Mouse (Mus musculus) hindlimb bud, embryonic 11.5 days (tissue): ENCODE data around the gene Tceanc2.

ENCODE experiments used
- DNase-seq: peaks from one replicate; pipeline ENCODE4 v3.0.0-alpha.2; 2012; ENCODE audit warnings: low read depth, low spot score; ENCODE audit errors: extremely low spot score

The Tceanc2 gene

DNA sequence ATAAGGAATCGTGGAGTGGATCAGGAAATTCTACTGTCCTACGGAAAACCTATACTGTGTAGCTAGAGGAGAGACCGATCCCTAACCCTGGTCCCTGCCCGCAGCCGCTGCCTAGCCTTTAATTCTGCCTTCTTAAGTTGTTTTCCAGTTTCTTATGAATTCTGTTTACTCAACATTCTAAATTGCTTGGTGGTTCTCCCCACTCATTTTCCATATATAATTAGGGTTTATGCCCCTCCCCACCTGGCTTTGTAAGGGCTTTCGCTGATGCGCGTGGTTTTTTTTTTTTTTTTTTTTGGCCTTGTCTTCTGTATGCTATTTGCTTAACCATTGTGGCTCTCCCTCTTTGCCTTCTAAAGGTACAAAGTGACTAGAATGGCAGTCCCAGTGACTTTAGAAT, 645 bp upstream of the Tceanc2 start:
- no peak for DNase-seq

DNA sequence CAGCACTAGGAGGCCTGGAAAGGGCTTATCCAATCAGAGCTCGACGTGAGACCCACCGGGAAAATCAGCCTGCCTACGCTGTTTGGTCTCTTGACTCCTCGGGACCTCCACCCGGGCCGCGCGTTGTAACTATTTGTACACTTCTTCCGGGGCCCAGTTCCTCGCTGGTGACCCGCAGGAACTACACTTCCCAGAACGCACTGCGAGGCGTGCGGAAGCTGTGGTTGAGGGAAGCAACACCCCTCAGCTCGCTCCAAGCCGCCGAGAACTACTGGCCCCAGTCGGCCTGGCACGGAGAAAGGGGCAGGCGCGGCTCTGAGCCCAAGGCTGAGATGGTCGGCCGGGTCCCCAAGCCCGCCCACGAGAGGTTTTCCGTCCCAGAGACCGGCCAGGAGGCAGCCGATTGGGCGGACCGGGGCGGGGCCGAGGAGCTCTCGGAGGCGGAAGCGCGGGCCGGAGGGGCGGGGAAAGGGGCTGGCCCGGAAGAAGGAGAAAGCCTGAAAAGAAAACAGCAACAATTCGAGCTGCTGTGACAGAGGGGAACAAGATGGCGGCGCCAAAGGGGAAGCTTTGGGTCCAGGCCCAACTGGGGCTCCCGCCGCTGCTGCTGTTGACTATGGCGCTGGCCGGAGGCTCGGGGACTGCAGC, 610 bp downstream of the Tceanc2 start, which contains the start of gene Tmem59:
Gene Tmem59, plus strand, starts transcription at position 218 of the 648 bp plus-strand sequence.
- peak; percentile 71 for DNase-seq

DNA sequence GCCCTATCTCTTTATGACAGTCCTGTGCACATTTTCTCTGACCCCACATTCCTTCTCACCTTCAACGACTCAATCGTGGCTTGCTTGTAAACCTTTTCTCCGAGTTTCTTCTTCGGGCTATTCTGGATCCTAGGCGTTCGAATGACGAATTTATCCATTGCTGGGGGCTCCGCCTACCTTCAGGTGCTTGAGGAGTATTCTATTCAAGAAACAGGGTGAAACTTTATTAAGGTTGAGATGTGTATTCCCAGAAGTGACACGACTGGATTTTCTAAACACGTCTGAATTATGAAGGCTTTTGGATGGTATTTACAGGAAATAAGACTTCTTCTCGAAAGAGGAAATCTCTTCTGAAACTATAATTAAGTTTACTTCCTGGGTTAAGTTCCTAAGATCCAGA, 1.4 kb downstream of the Tceanc2 start:
- no peak for DNase-seq

DNA sequence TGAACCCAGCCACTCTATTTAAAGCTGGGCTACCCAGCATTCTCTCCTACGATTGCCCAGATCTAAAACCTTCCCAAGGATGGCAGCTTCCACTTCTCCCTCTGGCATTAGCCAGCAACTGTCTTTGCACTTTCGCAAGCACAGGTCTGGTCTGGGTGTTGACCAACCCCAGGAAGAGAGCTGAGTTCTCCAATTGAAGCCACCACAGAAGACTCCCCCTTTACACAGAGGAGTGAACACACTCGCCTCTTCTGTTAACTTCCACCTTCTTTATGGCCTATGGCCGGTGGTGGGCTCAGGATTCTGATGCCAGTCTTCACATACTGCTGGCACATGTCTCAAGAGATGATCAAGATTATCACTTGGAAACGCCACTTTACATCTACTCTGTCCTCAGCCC, 11.1 kb downstream of the Tceanc2 start:
- no peak for DNase-seq

DNA sequence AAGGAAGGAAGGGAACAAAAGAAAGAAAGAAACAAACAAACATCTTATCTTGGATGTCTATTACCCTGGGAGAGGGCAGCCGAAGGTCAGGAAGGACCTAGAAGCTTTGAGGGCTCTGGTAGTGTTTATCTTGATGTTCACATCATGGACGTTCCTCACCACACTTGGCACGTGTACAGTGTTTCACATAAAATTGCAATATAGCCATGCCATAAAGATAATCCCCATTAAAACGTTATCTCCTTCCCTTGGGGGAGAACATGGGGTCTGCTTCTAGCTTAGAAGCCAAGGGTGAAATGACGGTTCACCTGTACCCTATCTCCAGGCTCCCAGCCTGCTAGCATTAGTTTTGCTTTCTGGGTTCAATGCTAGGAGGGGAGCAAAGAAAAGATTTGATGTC, 12.2 kb downstream of the Tceanc2 start:
- DNase-seq: no peak

DNA sequence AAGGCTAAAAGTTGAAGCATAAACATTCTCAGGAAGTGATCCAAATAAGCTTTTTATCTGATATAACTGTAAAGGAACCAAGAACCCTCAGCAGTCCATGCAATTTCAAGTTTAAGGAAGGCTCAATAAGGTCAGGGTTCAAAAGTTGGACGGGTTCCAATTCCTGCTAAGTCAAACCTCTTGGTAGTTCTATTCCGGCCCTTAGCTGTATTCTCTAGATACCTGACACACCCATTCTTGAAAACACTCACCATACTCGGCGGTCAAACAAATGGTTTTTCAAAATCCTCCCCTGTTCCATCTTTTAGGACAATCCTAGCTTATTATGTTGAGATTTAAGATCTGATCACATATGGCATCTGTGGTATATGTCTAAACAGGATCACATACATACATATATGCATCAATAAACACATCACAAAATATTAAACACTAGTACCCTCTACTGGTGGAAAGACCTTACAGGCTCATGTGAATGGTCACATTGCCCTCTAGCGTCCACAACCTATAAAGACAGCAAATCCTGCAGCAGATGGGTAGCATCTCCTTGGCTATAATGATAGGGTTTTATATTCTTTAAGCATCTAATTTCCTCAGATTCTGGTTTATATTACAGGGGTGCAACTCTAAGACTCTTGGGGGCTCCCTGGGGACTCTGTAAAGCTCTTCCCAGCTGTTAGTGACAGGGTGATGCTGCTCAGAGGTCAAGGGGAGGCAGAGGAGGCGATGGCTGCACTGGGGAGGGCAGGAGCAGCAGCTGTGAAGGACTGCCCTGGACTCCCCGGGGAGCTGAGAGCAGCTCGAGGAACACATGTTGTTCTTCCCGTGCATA, 14.9 kb downstream of the Tceanc2 start:
- DNase-seq: peak; percentile 68

DNA sequence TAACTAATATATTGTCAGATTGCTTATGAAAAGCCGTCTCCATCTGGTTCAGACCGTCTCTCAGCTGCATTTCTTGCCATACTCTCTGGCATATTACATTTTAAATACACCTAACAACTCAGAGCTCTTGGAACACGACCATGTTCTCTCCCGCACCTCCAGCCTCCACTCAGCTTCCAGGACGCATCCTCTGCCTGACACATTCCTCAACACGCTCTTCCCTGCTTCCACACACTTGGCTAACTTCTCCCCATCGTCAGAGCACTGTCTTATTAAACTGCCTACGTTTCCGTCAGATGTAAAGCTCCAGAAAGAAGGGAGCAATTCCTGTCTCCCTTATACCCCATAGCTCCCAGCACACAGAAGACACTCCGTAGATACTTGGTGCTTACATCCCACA, 15.6 kb downstream of the Tceanc2 start:
- no peak for DNase-seq

DNA sequence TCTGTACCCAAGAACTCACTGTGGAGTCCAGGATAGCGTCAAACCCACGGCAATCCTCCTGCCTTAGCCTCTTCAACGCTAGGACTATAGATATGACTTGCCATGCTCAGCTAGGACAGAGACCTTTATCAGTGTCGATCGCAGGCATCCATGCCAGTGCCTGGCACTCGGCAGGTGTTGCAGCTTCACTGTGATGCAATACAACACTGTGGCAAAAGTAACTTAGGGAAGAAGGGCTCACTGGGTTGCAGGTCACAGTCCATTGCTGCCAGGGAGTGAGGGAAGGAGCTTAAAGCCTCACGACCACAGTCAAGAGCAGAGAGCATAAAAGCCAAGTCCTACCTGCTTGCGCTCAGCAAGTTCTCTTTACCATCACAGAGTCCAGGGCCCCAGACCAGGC, 18.7 kb downstream of the Tceanc2 start:
- DNase-seq: no peak

DNA sequence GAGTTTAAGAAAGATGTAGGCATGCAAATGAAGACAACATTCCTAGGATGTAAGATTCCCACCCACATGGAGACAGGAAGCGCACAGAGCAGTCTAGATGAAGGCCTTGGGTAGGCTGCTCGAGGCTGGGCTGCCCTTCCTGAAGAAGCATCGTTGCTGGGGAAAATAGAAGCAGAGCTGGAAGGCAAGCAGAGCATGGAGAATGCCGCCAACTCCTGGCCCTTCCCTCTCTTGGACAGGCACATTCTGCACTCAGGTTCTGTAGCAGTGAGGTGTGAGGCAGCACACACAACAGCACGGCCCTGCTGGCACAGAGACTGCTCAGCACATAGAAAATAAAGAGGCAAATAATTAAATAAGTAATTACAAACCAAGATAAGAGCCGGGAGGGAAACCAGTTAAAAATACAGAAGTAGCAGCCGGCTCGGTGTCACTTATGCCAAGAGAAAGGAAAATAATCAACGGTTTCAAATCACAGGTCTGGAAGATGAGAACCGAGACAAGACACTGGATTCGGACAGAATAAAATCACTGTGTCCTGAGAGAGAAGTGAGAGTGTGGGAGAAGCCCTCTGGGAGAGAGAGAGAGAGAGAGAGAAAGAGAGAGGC, 19.6 kb downstream of the Tceanc2 start:
- no peak for DNase-seq

DNA sequence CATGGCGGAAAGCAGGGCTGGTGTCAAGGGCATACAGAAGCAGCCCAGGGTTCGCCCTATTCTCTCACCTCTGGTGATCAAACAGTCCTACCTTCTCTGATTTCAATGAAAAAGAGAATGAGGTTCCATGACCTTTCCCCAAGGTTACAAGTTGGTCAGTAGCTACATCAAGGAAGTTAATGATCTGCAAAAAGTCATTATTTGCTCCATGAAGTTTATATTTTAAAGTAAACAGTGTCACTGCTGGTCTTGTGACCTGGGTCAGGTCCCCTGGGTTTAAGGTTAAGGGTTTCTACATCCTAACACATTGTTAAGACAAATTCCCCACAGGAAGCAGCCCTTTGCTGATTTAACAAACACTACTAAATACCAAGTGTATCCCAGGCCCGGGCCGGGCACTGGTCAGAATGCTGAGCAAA, 21.9 kb downstream of the Tceanc2 start:
- no peak for DNase-seq

DNA sequence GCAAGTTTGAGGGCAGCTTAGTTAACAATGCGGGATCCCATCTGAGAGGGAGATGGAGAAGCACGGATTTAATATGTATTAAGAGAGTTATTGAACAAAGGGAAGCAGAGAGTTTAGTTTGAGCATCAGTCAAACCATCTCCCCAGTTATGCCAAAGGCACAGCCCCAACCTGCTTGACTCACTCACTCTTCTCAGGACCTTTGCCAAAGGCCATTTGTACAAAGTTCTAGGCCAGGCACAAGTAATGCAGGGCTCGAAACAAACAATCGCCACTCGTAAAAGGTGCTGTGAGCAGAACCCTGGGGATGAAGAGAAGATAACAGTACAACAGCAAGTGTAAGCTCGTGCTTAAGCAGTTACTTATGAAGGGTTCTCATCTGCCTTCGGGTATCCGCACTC, 26.3 kb downstream of the Tceanc2 start:
- no peak for DNase-seq

DNA sequence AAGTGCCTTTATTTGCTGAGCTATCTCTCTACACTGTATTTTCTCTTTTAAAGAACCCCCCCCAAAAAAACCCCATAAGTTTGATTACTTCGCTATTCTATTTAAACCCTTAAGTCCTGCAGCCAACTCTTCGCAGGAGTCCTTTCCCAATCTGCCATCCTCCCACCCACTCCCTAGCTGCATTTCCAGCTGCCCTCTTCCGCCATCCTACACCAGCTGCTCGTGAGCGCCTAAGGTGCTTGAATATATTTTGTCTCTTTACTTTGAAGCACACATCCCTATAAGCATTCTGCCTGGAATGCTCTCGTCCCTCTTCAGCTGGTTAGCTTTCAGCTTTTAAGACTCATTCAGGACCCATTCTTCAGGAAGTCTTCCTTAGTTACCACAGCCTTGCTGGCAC, 27.9 kb downstream of the Tceanc2 start:
- DNase-seq: no peak

DNA sequence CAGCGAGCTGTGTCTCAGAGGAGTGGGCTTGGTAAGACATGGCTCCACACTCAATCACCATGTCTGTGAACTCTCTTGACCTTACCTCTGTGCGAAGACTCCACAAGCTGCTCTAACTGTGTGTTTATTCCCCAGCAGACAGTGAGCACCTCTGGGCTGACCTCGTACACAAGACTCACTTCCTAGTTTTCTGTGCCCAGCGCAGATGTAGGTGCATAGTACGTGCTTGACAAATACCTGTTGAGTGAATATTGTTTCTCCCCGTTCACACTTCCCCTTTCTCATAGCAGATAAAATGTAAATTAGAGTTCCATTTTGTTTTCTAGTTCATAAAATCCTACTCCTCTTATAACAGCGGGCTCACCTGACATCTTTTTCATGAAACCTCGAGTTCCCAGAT, 35.4 kb downstream of the Tceanc2 start:
- DNase-seq: no peak

DNA sequence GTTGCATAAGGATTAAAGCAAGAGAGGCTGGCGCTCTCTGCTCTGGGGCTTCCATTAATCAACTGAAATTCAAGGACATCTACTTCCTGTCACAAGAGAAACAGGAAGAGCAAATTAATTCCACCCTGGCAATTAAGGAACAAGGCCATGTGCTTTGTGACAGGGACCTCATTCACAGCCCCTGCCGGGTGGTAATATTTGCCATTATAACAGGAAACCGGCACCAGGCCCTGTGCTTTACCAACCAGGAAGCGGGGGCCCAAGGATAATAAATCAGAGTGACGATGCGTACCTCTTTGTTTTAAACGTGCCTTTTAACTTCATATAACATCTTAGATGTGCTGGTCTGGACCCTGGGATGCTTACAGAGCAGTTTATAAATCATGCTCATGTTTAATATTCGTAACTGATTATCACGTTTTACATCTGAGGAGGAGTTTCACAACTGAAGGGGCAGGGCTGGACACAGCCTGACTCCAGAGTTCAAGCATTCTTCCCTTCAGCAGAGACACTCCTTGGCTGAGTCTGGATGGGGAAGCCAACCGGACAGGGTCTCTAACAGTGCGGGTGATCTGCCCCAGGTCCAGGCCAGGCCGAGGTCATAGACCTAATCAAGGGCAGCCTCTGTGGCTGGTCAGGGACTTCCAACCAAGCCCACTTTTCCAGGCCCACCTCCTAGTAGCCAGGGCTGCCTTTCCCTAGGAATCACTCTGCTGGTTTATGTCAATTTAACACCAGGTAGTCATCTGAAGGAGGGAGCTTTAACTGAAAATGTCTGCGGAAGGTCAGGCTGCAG, 38.9 kb downstream of the Tceanc2 start:
- DNase-seq: peak; percentile 75

DNA sequence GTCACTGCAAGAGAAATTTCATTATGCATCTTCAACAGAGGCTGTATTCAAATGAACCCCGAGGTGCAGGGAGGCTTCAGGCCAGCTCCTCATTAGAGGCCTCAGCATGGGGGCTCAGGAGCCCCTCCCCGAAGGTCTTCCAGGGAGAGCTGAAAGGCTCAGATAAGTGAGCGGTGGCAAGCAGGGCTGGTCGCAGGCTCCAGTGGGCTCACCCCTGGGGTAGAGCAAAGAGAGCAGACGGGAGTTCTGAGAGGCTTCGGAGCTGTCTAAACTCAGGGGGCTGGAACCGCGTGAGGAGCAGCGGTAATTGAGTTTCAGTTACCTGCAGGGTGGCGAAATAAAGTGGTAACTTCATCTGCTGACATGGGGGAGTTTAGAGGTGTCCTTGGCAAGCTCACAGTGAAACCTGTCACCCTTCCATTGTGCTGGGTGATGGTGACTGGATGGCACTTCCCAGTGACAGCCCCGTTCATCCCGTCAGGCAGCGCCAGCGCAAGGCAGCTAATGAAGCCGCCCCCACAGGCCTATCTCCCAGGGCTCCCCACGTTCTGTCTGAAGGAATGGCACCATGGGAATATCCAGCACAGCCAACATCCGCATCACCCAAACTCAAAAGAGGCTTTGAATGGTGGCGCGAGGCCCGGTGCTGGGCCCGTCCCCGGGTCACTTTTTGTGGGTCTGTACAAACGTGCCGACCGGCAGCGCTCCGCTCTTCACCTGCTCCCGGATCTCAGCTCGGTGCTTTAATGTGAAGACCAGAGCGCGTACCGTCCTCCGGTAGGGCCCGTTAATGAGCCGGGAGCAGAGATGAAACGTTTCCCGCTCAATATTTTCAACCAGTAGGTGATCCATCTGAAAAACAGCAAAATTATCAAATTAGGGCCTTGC, 39.7 kb downstream of the Tceanc2 start:
- no peak for DNase-seq

DNA sequence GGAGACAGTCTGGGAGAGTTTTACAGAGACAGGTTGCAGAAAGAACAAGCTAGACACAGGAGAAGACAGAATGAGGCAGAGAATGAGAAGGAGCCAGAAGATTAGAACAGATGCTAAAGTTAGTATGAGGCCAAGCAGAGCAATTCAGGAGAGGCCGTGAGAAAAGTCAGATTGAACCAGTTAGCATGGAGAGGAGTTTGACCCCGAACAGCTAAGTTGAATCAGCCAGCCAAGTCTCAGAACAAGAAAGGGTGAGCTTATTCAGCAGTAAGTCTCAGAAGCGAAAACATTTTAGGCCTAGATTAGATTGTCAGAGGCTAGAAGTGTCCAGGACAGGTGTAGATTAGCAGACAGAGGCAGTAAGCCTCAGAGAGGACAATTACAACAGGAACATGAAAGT, 42.4 kb downstream of the Tceanc2 start:
- no peak for DNase-seq

DNA sequence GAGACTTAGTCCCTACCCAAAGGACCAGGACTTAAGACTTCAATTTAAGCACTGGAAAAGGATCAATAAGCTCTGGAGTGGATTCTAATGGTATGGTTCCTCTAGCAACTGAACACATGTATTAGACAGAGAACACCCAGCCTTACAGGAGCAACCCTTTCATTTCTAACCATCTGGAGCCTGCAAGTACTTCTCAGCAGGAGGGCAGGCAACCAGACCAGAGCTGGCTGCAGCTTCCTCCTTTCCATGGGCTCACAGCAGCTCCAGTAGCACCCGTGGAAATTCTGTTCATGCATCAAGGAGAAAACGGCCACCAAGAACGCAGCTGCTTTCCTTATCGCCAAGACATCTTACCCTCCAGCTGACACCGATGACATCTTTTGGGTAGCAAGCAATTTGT, 43.3 kb downstream of the Tceanc2 start:
- no peak for DNase-seq

DNA sequence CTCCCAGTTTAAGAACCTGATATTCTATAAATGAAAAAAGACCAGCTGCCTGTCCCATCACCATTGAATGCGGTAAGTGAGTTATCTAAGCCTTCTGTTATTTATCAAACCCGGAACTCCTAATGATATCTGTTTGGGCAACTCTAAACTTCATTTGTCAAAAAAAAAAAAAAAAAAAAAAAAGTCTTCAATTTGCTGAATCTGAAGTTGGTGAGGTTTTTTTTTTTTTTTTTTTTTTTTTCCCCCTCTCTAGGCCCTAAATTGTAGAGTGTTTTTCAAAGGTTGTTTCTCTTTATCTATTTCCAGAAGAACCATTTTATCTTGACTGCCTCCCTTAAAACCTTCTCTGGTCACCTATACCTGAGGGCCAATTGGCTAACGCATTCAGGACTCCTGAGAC, 44.0 kb downstream of the Tceanc2 start:
- DNase-seq: no peak

DNA sequence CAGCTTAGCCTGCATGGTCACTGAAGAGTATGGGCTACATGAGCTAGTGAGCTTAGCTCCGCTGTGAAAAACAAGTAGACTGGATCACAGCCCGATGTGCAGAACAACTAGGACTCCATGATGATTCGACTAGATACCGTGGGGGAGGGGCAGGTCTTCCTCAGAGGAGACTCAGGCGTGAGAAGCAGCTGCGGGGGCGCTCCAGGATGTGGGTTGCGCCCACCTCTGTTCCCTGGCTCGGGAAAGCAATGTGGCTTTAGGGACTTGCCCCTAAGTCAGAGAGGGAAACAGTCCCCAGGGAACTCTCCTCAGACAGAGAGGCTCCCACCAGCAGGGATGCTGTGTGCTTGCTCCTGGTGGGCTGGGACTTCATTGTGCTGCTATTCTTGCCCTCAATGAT, 48.4 kb downstream of the Tceanc2 start:
- no peak for DNase-seq

DNA sequence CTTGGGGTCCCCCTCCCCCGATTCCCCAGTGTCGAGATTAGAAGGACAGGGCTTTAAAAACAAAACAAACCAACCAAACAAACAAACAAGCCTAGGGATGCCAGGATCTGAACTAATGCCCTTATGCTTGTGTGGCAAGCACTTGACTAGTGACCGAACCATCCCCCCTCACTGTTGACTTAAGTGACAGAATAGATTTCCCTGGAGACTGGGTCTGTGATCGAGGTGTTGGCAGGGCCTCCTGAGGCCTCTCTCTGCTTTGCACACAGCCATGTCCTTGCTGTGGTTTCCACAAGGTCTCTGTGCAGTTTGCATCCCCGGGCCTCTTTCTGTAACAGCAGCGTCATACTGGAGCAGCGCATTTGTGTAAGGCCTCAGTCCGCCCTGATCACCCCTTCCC, 49.5 kb downstream of the Tceanc2 start:
- no peak for DNase-seq
